Mouse (Mus musculus): ENCODE results near the gene Clec12a. TPM values are rescaled to one million over a fixed set of nuclear protein-coding genes. Genes with fewer than 3 reads are reported as not detected.

The Clec12a gene
- total RNA-seq, 2 experiments from 2014 or later, result 1.4 to 1.5 TPM

- no peak for DNase-seq
Measured at GRCm38 (mm10) chr6:129374937-129375471, 32.5 kb downstream of the Clec12a start.

GRCm38 (mm10) chr6:129380454-129380853 lies 38.0 kb downstream of the Clec12a start:
- no peak for DNase-seq

- no peak for DNase-seq
Measured at GRCm38 (mm10) chr6:129381736-129382135, 39.2 kb downstream of the Clec12a start.

GRCm38 (mm10) chr6:129383466-129383865 lies 41.0 kb downstream of the Clec12a start:
- no peak for DNase-seq

GRCm38 (mm10) chr6:129385000-129385399 lies 42.5 kb downstream of the Clec12a start:
- DNase-seq, result no peak

- no peak for DNase-seq
Measured at GRCm38 (mm10) chr6:129385774-129386173, 43.3 kb downstream of the Clec12a start, which contains the start of gene Clec12b. Gene Clec12b, minus strand, starts transcription at chr6:129385874.

GRCm38 (mm10) chr6:129393087-129393720 lies 50.7 kb downstream of the Clec12a start:
- DNase-seq, result no peak

- no peak for DNase-seq
Measured at GRCm38 (mm10) chr6:129393732-129394131, 51.2 kb downstream of the Clec12a start.

- no peak for DNase-seq
Measured at GRCm38 (mm10) chr6:129396997-129397396, 54.5 kb downstream of the Clec12a start, which contains the start of gene Clec1b. Gene Clec1b, plus strand, starts transcription at chr6:129397297.

- DNase-seq, result peak; percentile 49
Measured at GRCm38 (mm10) chr6:129399945-129400344, 57.5 kb downstream of the Clec12a start.

GRCm38 (mm10) chr6:129402404-129402803 lies 59.9 kb downstream of the Clec12a start:
- DNase-seq, result no peak

GRCm38 (mm10) chr6:129403391-129403790 lies 60.9 kb downstream of the Clec12a start:
- DNase-seq, result no peak

GRCm38 (mm10) chr6:129405999-129406398 lies 63.5 kb downstream of the Clec12a start:
- DNase-seq, result no peak

GRCm38 (mm10) chr6:129407324-129407723 lies 64.8 kb downstream of the Clec12a start:
- no peak for DNase-seq

- no peak for DNase-seq
Measured at GRCm38 (mm10) chr6:129408562-129408961, 66.1 kb downstream of the Clec12a start, which contains the start of gene Clec9a. Gene Clec9a, plus strand, starts transcription at chr6:129408862.

GRCm38 (mm10) chr6:129414177-129414576 lies 71.7 kb downstream of the Clec12a start:
- no peak for DNase-seq

Other genes with a start within 250 kb of the Clec12a start
- gene Clec2e, start 241.8 kb upstream of the Clec12a start, total RNA-seq (2021), result not detected
- gene Clec2d, start 162.1 kb upstream of the Clec12a start, total RNA-seq (2021), result 10 to 100 TPM; 78.5 to 78.6 TPM
- 1 to 10 TPM; 1.1 to 1.4 TPM for gene Cd69, start 67.3 kb upstream of the Clec12a start, total RNA-seq (2021)
- gene 4922502D21Rik, start 10.9 kb upstream of the Clec12a start, total RNA-seq (2021), result not detected
- gene Clec12b, start 43.2 kb downstream of the Clec12a start, total RNA-seq (2021), result not detected
- gene Clec1b, start 54.6 kb downstream of the Clec12a start, total RNA-seq (2021), result 1 to 10 TPM; 1.9 to 3.7 TPM
- gene Clec9a, start 66.2 kb downstream of the Clec12a start, total RNA-seq (2021), result under 1 TPM; 0.51 to 0.94 TPM
- gene Clec1a, start 109.3 kb downstream of the Clec12a start, total RNA-seq (2021), result 10 to 100 TPM in 1 of 2 experiments, 1 to 10 TPM in 1; 7.2 to 11.4 TPM
- under 1 TPM in 1 of 2 experiments, not detected in 1; 0.09 TPM for gene Olr1, start 164.5 kb downstream of the Clec12a start, total RNA-seq (2021)
- gene Tmem52b, start 169.9 kb downstream of the Clec12a start, total RNA-seq (2021), result not detected
- 100 to 1,000 TPM; 141 to 191 TPM for gene Gabarapl1, start 190.5 kb downstream of the Clec12a start, total RNA-seq (2021)
- gene Klre1, start 235.2 kb downstream of the Clec12a start, total RNA-seq (2021), result not detected
- 1 to 10 TPM; 1.2 to 1.7 TPM for gene Klrd1, start 249.1 kb downstream of the Clec12a start, total RNA-seq (2021)